24 mouse cellular contexts compared by ENCODE assay signal in the genomic region with DNA sequence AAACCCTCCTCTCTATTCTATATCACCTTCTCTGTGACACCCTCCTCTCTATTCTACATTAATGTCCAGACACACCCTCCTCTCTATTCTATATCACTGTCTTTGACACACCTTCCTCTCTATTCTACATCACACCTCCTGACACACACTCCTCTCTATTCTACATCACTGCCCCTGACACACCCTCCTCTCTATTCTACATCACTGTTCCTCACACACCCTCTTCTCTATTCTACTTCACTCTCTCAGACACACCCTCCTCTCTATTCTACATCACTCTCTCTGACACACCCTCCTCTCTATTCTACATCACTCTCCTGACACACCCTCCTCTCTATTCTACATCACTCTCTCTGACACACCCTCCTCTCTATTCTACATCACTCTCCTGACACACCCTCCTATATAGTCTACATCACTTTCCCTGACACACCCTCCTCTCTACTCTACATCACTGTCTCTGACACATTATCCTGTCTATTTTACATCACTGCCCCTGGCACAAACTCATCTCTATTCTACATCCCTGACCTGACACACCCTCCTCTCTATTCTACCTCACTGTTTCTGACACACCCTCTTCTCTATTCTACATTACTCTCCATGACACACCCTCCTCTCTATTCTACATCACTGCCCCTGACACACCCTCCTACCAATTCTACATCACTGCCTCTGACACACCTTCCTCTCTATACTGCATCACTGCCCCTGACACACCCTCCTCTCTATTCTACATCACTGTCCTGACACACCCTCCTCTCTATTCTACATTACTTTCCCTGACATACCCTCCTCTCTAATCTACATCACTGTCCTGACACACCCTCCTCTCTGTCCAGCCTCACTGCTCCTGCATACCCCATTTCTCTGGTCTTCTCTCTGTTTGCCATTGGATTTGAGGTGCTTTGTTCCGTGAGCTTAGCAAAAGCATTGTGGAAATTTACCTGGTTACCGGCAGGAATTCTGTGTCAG.
A peak's percentile ranks its signal among the peaks of the same experiment; 100 is the strongest.
DNase-seq lines count a peak whose midpoint lies in the region; ATAC-seq lines count a peak whose summit lies in the region.
"Had no signal": no experiment of that assay in that cellular context is flagged by ENCODE, and none has a peak within 500 bp of the region (broad histone marks: within the 10 kb centered on the region; RNA-seq: fewer than 3 reads in every experiment).

No protein-coding gene starts in this region.

- no peak overlapping the region for H3K9ac ChIP-seq in hindbrain, embryonic 16.5 days (ENCODE audit: low read depth, low read length)
- no peak overlapping the region for H3K9ac ChIP-seq in hindbrain, embryonic 12.5 days
- H3K9ac ChIP-seq: embryonic facial prominence, embryonic 12.5 days; forebrain, embryonic 13.5 days; forebrain, embryonic 15.5 days; forebrain, postnatal 0 days had no signal

- DNase-seq in R1 (ENCODE audit: low read depth, low spot score): peak; percentile 88
- DNase-seq in left cerebral cortex, adult 9 months (ENCODE audit: low spot score in 2 of 2): no peak
- DNase-seq in adrenal gland, adult 8-10 months: no peak
- DNase-seq: adrenal gland, postnatal 10 days; adrenal gland, postnatal 25 days; B cell, adult 2 months; cerebellum, adult 11 months; cerebellum, adult 18-20 months; cerebellum, adult 8-10 months; cerebellum, adult 9-11 months; cerebellum, postnatal 14 days; cerebellum, postnatal 36 days; forebrain, postnatal 0 days had no signal

- 74% methylated on average over 2 of the region's 2 CpGs for WGBS in hindbrain, embryonic 16.5 days
- WGBS in hindbrain, embryonic 12.5 days: 85% methylated on average over 2 of the region's 2 CpGs

- H3K36me3 ChIP-seq in hindbrain, embryonic 16.5 days (ENCODE audit: control insufficient read depth, insufficient read depth, low read length): no peaks in the 10 kb centered on the region
- no peaks in the 10 kb centered on the region for H3K36me3 ChIP-seq in hindbrain, embryonic 12.5 days
- H3K36me3 ChIP-seq: embryonic facial prominence, embryonic 10.5 days; embryonic facial prominence, embryonic 12.5 days; forebrain, embryonic 15.5 days; G1E had no signal

- no peaks in the 10 kb centered on the region for H3K4me1 ChIP-seq in hindbrain, embryonic 16.5 days (ENCODE audit: control insufficient read depth, insufficient read depth, low read depth, low read length)
- no peaks in the 10 kb centered on the region for H3K4me1 ChIP-seq in hindbrain, embryonic 12.5 days
- H3K4me1 ChIP-seq: embryonic facial prominence, embryonic 12.5 days; forebrain, embryonic 13.5 days; forebrain, embryonic 15.5 days had no signal

- H3K27ac ChIP-seq in hindbrain, embryonic 16.5 days (ENCODE audit: low read depth, low read length): no peak overlapping the region
- H3K27ac ChIP-seq in hindbrain, embryonic 12.5 days: no peak overlapping the region
- H3K27ac ChIP-seq: embryonic facial prominence, embryonic 10.5 days; embryonic facial prominence, embryonic 12.5 days; forebrain, embryonic 13.5 days; forebrain, embryonic 15.5 days had no signal

- H3K9me3 ChIP-seq in hindbrain, embryonic 16.5 days (ENCODE audit: control insufficient read depth, low read length): no peaks in the 10 kb centered on the region
- no peaks in the 10 kb centered on the region for H3K9me3 ChIP-seq in hindbrain, embryonic 12.5 days (replicated peaks)
- H3K9me3 ChIP-seq: embryonic facial prominence, embryonic 10.5 days; embryonic facial prominence, embryonic 12.5 days; forebrain, embryonic 13.5 days; forebrain, embryonic 15.5 days had no signal

- peak; percentile 32; the same call in 1 of the 2 replicates for ATAC-seq in hindbrain, embryonic 16.5 days
- no peak for ATAC-seq in hindbrain, embryonic 12.5 days (ENCODE audit: low FRiP score)
- ATAC-seq: activated CD4-positive, CD25-positive, alpha-beta regulatory T cell, adult 4 months; CD4-positive, CD25-positive, alpha-beta regulatory T cell, adult 4 months; forebrain, embryonic 13.5 days; forebrain, embryonic 15.5 days; Patski had no signal

- H3K4me2 ChIP-seq in hindbrain, embryonic 16.5 days (ENCODE audit: low read length): no peak overlapping the region
- H3K4me2 ChIP-seq in hindbrain, embryonic 12.5 days (replicated peaks): no peak overlapping the region
- H3K4me2 ChIP-seq: embryonic facial prominence, embryonic 12.5 days; forebrain, embryonic 13.5 days; forebrain, embryonic 15.5 days had no signal

- H3K27me3 ChIP-seq in hindbrain, embryonic 16.5 days (replicated peaks; ENCODE audit: control insufficient read depth, insufficient read depth, low read length): no peaks in the 10 kb centered on the region
- H3K27me3 ChIP-seq in hindbrain, embryonic 12.5 days: no peaks in the 10 kb centered on the region
- H3K27me3 ChIP-seq: CH12.LX; embryonic facial prominence, embryonic 12.5 days; forebrain, embryonic 13.5 days; forebrain, embryonic 15.5 days; Patski had no signal

- H3K4me3 ChIP-seq in hindbrain, embryonic 16.5 days (ENCODE audit: low read length): no peak overlapping the region
- H3K4me3 ChIP-seq in hindbrain, embryonic 12.5 days: no peak overlapping the region
- H3K4me3 ChIP-seq: embryonic facial prominence, embryonic 10.5 days; embryonic facial prominence, embryonic 12.5 days; forebrain, embryonic 13.5 days; forebrain, embryonic 15.5 days had no signal
